Mouse (Mus musculus): ENCODE measurements around the gene Slc9a9.

Gene Slc9a9

DNA sequence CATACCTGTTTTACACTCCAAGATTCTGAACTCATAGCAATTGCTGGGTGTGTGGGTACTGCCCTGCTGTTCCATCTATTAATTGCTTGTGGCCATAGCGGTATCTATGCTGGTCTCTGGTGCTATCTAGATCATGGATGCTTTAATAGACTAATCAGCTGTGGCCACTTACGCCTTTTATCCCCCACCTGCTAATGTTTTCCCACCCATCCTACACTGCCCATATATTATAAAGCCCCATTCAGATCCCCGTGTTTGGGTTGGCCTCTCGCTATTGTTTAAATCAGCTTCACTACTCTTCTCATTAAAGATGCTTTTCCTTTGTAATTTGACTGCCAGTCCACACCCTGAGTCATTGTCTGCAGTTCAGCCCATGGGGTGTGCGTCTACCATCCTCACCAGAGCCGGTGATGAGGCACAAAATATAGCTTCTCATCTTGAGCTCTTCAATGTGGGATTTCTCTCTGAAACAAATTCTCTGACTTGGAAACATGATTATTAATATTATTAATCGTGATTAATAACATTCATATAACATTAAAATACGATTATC is 168.8 kb downstream of the Slc9a9 start:
- no peak for DNase-seq (ENCODE audit: inconsistent ontology term)

DNA sequence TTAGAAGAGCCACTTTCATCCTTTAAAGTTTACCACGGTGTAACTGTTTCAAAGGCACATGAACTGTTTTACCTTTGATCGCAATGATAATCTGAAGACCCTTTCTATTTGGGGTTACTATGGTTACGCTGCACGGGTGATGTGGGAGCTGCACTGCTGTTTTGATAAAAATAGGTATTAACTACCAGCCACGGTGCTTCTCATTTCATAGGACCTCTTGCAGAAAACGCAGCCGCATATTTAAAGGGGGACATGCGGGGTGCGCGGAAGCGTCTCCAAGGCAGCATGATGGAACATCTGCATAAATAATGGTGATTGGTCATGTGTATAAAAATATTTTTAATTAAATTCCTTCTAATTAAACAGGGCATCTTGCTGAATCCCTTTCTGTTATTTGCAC is 169.5 kb downstream of the Slc9a9 start:
- no peak for DNase-seq (ENCODE audit: inconsistent ontology term)

DNA sequence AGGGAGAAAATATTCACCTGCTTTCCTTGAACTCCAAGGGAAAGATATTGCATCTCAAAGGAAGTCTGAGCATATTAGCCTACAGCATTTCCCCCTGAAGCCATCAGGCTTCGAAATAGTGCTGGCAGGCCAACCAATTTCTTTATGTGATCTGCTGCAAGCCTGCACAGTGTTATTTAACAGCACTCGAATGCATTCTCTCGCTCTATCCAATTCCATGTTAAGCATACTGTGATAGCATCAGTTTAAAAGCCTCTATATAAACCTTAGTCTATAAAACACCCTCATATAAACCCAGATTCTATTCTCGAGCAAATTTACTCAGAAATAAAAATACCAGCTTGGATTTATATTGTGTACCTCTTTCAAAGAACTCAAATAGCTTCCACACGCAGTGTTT is 170.7 kb downstream of the Slc9a9 start:
- DNase-seq (ENCODE audit: inconsistent ontology term) = no peak

DNA sequence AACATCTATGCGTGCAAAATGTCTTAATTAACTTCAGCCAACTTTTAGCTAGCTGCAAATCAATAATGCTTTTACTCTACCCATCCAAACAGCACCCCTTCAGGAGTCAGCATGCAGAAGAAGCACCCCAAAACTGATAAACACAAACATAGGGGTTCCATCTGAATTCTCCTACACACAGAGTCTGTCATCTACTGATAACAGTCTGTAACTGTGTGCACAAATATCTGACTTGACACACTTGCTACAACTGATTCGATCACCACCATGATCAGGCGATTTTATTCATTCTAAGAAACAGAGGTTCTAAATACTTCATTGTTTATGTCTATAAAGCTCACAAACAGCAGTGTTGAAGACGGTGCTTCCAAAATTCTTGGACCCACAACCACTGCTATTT is 171.3 kb downstream of the Slc9a9 start:
- no peak for DNase-seq (ENCODE audit: inconsistent ontology term)

DNA sequence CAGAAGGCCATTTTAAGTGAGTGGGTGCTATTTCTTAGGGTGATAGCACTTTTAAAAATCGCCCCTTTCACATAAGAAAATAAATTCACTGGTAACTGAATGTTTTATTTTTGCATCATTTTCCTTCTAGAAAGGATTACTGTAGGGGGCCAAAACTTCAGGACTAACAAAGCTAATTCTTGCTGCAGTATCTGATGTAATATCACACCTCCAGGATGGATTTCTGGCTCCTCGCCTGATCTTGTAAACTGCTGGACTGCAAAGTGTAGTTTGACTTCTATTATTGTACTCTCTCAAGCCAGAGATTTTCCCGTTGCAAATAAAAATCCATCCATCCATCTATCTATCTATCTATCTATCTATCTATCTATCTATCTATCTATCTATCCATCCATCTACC is 174.5 kb downstream of the Slc9a9 start:
- no peak for DNase-seq (ENCODE audit: inconsistent ontology term)

DNA sequence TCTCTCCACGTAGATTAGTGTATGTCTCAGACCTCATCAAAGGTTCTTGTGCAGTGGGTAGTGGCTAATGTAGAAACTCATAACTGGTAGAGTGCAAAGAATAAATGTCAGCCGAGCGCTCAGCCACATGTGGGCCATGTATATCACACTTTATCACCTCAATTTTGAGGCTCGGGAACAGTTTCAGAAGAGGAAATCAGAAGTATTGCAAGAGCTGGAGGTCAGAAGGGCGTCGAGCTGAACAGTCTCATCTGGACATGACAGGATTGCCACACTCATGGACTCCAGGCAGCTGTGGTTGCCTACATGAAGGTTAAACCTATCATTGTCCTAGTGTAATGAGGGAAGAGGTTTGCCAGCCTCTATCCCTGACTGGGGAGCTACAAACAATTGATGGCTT is 177.9 kb downstream of the Slc9a9 start:
- DNase-seq (ENCODE audit: inconsistent ontology term) = no peak

DNA sequence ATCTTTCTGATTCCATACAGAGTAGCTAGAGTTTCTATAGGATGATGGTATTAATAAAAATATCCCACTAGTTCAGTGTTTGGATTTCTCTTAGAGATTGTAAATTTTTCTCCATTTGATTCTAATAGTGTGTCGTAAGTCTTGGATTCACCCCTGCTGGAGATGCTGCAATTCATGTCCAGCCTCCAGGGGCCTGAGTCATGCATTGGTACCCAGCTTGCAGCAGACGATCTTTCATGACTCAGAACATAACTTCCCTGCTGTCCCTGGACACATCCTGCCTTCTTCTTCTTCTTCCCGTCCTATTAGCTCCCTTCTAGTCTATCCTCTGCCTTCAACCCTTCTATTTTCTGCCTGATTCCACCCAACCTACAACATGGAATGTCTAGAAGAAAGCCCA is 181.8 kb downstream of the Slc9a9 start:
- DNase-seq (ENCODE audit: inconsistent ontology term) = peak; percentile 58

DNA sequence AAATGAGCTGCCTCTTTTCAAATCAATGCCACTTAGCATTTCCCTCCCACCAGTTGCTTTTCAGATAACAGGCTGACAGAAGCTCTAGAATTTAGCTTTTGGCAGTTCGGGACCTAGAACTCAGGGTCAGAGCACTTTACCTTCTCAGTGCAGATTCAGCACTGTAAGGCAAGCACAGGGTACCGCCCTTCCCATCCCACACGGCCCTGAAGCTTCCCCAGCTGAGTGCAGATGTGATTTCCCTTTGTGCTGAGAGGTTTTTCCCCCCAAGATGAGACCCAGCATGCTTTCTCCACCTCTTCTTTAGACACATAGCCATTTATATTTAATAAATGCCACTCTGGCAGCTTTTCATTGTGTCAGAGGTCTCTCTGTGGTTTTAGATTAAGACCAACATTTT is 186.4 kb downstream of the Slc9a9 start:
- peak; percentile 15 for DNase-seq (ENCODE audit: inconsistent ontology term)

DNA sequence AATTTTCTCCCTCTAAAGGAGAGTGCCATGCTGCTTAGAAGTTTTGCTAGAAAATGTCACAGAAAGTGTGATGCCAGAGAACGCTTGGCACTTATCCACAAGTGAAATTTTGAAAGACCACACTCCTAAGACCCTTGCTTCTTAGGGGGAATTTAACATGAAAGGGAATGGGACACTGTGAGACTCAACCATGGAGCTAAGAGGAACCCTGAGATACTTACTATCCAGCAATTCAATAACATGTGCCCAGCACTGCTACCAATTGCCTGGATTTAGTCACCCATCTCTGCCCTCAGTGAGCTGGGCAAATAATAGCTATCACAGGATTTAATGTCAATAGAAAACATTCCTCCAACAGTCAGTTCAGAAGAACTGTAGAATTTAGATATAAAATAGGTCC is 198.8 kb downstream of the Slc9a9 start:
- DNase-seq (ENCODE audit: inconsistent ontology term) = no peak

DNA sequence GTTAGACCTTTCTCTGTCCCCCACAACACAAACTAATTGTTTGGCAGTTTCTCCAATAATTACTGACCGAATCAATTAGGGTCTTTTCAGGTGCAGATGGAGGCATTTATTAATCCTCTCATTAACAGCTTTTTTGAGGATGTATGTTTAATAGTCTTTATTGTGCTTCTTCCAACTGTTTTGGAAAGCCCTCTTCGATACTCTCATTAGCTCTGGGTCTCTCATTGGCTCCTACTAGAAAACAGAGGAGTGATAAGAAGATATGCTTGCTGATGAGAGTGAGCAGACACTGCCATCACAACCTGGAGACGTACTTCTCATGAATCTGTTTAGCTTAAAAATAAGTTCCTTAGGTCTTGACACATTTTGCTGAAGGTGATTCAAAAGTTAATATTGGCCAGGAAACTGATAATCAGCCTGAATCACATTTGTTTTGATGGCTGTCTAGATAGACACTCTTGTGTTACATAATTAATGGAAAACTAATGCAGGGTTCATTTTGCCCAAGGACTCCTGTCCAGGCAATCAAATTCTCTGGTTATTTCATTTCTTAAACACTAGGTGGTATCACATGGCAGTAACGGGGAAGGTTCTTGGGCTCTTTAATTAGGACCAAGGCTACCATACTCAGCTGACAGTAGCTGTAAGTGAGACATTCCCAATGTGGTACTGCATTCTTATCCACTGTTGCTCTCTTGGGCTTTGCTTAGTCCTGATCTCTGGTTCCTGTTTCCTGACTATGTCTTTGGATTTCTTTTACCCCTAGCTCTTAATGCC is 199.5 kb downstream of the Slc9a9 start:
- DNase-seq (ENCODE audit: inconsistent ontology term) = peak; percentile 39

DNA sequence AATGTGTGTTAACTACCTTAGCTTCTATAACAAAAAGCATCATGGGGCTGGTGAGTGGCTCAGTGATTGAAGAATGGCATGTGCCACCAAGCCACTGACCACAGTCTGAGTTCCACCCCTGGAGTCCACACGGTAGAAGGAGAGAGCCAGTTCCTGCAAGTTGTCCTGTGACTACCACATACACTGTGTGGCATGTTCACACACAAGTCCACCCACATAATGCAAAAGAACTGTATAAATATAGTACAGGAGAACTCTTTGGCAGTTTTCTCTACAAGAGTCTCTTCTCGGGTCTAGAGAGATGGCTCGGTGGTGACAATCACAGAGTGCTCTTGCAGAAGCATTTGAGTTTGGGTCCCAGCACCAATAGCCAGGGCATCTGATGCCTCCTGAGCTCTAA is 212.8 kb downstream of the Slc9a9 start:
- DNase-seq (ENCODE audit: inconsistent ontology term) = no peak

DNA sequence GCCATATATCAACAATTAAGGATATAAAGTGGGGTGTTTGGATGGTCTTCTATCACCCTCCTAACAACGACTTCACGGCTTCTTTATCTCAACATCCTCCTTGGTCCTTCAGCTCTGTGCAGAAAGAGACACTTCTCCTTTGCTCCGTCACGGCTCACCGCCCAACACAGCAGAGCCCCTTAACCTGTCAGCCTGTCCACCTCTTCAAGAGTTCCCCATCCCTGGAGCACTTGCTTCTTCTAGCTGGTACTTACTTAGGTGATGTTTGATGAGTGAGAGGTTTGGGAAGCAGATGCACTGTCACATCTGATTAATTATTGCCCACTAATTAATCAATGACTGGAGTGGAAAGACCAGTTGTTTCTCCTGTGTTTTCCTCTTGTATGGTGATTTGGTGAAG is 213.7 kb downstream of the Slc9a9 start:
- no peak for DNase-seq (ENCODE audit: inconsistent ontology term)

DNA sequence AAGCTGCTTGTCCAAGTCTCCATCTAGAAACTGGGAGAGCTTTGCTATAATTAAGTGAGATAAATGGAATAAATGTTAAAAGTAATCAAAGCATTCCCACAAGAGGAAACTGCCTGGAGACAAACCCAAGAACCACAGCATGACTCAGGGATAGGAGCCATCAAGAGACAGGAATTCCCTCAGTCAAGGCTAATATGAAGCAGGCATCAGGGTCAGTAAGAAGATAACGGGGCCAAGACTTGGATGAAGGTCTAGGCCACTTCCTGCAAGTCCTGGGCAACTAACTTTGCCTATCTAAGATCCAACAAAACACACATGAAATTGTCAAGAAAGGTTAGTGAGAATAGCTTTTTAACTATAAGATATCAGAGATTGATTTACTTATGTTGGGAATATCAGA is 215.4 kb downstream of the Slc9a9 start:
- DNase-seq (ENCODE audit: inconsistent ontology term) = peak; percentile 26

DNA sequence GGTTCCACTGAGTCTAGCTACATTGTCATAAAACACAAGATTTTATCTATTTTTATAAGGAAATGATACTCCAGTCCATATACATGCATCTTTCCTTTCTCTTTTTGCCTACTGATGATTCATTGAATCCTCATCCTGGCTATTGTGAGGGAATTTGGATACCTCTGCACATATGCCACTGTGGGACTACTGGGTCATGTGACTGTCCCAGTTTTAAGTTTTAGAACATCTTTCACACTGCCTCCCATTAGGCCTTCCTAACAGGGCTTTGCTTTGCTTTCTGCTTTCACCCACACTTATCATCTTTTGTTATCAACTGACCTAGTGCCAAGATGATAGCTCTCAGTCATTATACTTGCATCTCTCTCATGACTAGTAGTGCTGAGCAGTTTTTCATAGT is 219.9 kb downstream of the Slc9a9 start:
- no peak for DNase-seq (ENCODE audit: inconsistent ontology term)

DNA sequence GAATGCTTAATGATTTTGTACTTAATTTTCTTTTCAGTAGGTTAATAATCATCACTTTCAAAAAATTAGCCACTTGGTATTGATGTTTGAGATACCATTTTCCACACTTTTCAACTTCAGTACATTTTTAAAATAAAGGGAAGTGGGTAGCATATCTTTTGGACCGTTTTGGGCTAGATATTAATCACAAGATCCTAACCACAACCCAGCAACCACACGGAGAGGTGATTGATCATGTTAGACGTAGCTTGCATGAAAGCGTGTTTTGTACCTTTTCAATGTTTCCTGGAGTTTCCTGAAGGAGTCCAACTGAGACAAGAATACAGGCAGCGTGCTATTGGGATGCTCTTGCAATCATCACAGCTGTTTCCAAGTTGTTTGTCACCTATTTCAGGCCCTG is 226.2 kb downstream of the Slc9a9 start:
- DNase-seq (ENCODE audit: inconsistent ontology term) = no peak

DNA sequence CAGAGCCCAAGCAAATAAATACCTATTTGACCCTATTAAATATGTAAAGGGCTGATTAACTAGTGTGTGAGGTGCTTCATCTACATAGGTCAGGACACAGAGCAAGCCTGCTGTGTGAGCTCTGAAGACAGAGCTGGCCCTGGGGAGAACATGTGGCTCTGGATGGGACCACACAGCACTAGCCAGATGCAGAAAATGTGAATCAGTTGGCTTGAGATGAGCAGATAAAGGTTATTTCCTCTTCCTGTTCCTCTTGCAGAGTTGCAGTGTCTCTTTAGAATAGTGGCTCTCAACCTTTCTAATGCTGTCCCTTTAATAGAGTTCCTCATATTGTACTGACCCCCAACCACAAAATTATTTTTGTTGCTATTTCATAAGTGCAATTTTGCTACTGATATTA is 234.5 kb downstream of the Slc9a9 start:
- DNase-seq (ENCODE audit: inconsistent ontology term) = no peak

DNA sequence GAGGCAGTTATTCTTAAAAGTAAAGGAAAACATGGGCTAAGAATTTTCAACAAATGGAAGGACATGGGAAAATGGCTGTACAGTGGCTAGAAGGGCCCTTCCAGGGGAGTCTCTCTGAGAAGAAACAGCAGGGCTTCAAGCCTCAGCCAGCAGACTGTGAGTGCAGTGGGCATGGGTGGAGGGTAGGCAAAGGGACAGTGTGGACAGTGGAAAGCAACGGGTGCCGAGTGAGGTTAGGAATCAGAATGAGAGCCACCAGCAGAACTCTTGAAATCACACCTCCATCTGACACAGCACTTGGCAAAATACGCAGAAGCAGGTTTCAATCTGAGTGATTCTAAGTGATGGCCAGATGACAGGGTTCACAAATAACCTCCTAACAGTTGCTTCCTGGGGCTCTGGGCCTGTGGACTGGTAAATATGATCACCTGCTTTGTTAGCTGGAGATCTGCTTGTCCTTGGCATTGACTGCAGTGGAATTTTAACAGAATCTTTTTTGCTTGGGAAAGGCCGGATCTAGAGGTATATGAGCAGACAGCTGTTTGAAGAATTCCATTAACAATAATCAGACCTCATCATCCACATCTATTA is 237.4 kb downstream of the Slc9a9 start:
- no peak for DNase-seq (ENCODE audit: inconsistent ontology term)

DNA sequence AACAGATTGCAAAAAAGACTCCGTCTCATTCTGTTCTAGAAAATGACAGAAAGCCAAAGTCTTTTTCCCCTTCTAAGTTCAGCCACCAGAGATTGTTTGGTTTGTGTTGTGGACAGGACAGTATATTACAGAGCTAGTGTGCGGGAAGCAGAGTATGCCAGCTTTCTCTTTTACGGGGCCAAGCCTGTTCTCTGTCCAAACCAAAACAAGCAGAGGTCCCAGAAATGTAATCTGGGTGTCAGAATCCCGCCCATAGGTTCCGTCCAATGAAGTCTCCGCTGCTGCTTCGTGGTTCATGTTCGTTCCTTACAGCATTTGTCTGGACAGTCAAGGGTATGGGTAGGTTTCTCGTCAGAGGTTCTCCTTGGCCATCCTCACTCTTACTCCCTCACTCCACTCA is 242.4 kb downstream of the Slc9a9 start:
- DNase-seq (ENCODE audit: inconsistent ontology term) = no peak

DNA sequence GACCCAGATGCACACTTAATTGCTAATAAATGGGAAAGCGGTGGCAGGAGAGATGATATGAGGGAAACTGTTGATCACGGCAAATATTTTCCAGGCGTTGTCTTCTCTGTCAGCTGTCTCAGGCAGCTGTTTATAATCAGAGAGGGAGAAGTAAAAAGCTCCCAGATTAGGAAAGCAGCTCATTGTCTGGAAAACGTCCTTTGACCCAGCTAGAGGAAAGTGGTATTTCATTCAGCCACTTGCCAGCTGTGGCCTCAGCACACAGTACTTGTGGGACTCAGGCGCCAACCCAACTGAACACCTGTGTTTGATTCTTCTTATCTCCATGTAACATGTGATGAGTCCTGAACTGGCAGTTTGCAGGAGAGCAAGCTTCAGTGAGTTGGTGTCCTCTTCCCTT is 252.4 kb downstream of the Slc9a9 start:
- no peak for DNase-seq (ENCODE audit: inconsistent ontology term)

DNA sequence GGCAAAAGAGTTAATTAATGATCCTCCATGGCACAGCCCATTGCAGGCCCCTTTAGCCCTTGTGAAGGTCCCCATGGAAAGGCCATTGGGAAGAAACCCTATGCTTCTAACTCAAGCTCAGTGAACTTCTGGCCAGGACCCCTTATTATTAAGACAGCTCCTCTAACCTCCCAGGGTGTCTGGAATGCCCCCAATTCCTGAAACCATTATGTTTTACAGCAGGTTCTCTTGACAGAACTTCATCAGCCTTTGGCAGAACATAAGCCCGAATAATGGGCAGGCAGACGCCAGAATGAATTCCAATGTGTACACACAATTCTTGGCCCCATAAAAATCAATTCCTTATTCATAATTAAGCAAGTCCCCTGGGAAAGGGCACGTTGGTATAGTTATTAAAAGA is 256.1 kb downstream of the Slc9a9 start:
- peak; percentile 80 for DNase-seq (ENCODE audit: inconsistent ontology term)

DNA sequence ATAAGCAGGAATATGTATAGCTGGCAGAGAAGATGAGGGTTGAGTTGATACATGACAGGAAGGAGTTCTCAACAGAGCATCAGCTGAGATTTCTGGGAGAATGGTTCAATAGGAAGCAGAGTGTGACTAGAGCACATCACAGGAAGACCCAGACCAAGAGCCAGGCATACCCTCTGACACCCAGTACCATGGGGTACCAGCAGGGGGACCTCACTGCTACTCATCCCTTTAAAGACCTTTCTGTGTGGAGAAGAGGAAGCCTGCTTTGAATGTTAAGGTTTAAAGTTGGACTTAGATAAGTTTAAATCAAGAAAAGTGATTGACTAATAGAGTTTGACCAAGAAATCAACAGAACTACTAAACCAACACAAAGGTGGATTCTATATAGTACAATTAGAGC is 257.4 kb downstream of the Slc9a9 start:
- DNase-seq (ENCODE audit: inconsistent ontology term) = no peak

DNA sequence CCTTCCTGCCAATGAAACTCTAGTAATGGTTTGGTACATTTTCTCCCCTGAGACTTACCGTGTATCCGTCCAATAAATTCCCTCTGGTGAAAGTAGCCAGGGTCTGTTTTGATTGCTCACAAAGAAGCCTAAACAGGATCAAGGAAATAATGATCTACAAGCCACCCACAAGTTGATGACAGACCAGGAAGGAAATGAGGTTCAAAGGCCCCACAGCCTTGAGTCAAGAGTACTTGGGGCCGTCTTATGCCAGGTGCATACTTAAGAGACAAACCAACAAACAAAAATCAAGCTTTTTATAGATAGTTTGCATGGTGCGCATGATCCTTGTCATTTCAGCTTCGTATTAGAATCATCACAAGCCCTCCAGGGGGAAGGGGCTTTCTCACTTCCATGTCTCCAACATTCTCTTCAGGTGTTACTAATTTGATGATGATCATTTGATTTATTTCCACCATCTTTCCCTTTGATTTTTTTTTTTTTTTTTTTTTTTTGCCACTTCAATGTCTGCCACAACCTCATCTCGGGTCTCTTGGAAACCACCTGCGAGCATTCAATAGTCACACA is 275.9 kb downstream of the Slc9a9 start:
- DNase-seq (ENCODE audit: inconsistent ontology term) = no peak

DNA sequence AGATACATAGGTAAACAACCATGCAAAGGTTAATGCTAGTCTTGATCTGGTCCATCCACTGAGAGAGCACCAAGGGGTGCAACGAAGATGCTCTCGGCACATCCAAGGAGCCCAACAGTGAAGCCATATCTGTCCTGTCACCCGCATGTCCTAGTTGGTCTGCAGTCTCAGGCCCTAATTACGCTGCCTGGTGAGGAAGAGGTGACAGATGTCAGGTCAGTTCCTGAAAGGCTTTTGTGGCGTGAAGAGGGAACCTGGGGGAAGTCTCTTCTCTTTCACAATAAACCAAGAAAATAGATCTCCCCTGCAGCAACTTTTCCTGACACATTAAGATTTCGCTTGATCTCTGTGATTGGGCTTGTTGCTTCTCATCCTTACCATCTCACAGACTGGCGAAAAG is 277.5 kb downstream of the Slc9a9 start:
- no peak for DNase-seq (ENCODE audit: inconsistent ontology term)
